Mouse (Mus musculus): ENCODE measurements around the gene Capza1. TPM values are rescaled to one million over a fixed set of nuclear protein-coding genes. Genes with fewer than 3 reads are reported as not detected.
A peak's percentile ranks its signal among the peaks of the same experiment; 100 is the strongest.

Gene Capza1
- polyA plus RNA-seq, 1 experiment, result 53.7 TPM

DNA sequence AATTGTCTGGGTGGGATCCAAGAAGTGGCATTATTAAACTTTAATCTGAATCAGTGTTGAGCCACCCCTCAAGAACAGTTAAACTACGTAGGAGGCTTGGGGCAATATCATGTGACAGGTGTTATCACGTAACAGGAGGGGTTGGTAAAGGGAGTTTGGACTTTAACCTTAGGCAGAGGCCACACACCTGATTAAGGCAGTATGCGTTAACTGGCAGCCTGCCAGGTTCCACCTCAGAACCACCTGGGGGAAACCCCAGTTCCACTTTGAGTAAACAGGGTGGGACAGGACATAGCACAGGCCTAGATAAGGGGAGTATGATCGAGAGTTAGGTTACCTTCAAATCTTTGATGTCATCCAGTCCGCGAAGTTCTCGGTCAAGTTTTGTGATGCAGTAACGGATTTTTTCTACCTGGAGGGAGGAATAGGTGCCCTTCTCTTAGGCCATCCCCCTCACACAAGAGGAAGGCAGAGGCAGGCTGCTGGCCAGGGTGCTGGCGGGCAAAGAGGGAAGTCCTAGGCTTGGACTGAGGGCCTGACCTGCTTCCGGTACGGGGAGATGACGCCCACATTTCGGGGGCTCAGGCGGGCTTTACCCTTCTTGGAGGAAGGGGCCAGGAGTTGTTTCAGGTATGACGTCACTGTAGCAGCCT lies 67.7 kb downstream of the Capza1 start:
- TF ChIP-seq POLR2A (IDR thresholded peaks at IDR 0.05; ENCODE audit: borderline replicate concordance, insufficient read depth, low read length) (no peak), CTCF (IDR thresholded peaks at IDR 0.05; ENCODE audit: borderline replicate concordance, insufficient read depth, low read depth, low read length) (no peak)
- DNase-seq, result no peak
- no peak overlapping the region for H3K4me3 ChIP-seq (replicated peaks; ENCODE audit: insufficient read depth, low read depth, low read length)
- H3K27me3 ChIP-seq (ENCODE audit: control insufficient read depth, insufficient read depth, low read length), result no peaks in the 10 kb centered on the region
- no peak overlapping the region for H3K27ac ChIP-seq (ENCODE audit: insufficient read depth, low read length)
- no peaks in the 10 kb centered on the region for H3K4me1 ChIP-seq (ENCODE audit: control insufficient read depth, insufficient read depth, low read length)
- 87% methylated on average over 15 of the region's 15 CpGs for WGBS

DNA sequence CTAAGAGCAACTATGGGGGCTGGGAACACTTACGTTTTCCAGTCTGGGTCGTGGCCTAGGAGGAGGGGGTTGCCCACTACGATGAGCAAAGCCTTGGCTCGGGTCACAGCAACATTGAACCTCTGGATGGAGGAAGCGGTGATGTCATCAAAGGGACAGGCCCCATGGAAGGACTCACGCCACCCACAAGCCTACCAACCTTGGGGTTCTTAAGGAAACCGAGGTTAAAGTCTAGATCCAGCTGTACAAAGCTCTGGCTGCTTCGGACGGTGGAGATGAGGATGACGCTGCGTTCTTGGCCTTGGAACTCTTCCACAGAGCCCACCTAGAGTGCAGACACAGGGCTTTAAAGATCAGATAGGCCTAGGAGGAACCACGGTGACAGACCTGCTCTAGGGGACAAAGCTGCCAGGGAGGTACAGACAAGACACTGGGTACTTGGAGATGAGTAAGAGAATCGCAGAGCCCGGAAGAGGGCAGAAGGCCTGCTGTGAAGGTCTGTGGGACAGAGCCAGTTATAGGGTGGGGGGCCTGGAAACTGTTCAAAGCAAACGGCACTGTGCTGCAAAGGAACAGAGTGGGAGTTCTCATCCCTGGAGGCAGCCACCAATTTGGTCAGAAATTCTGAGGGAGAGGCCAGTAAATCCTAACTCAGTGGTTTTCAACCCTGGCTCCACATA lies 68.5 kb downstream of the Capza1 start:
- no peak overlapping the region for H3K27ac ChIP-seq (ENCODE audit: insufficient read depth, low read length)
- no peak for DNase-seq
- H3K4me1 ChIP-seq (ENCODE audit: control insufficient read depth, insufficient read depth, low read length), result no peaks in the 10 kb centered on the region
- no peak for TF ChIP-seq POLR2A (IDR thresholded peaks at IDR 0.05; ENCODE audit: borderline replicate concordance, insufficient read depth, low read length)
- no peak for TF ChIP-seq CTCF (IDR thresholded peaks at IDR 0.05; ENCODE audit: borderline replicate concordance, insufficient read depth, low read depth, low read length)
- WGBS, result 44% methylated on average over 15 of the region's 15 CpGs
- H3K4me3 ChIP-seq (replicated peaks; ENCODE audit: insufficient read depth, low read depth, low read length), result no peak overlapping the region
- H3K27me3 ChIP-seq (ENCODE audit: control insufficient read depth, insufficient read depth, low read length), result no peaks in the 10 kb centered on the region

DNA sequence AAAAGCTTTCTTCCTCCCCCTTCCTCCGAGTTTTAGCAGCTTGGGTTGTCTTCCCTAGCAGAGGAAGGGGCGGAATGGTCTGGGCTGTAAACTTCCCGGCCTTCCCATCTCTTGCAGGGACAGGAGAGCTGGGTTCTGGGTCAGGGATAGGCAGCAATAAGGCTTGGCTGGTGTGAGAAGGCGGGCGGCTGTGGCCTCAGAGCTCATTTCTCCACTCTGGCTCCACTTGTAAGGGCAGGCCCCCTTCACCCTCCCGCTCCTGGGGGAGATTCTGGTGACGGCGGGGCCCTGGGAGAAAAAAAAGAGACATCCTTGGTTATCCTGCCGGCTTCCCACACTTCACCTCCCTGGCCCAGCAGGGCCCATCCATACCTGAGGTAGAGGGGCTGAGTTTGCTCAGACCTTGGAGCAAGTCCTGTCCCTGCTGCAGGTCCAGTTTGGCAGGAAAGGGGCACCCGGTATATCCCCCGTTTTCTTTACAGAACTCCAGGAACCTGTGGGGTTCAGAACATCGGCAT lies 69.3 kb downstream of the Capza1 start:
- no peaks in the 10 kb centered on the region for H3K4me1 ChIP-seq (ENCODE audit: control insufficient read depth, insufficient read depth, low read length)
- 77% methylated on average over 12 of the region's 12 CpGs for WGBS
- DNase-seq, result no peak
- TF ChIP-seq POLR2A (IDR thresholded peaks at IDR 0.05; ENCODE audit: borderline replicate concordance, insufficient read depth, low read length) (no peak), CTCF (IDR thresholded peaks at IDR 0.05; ENCODE audit: borderline replicate concordance, insufficient read depth, low read depth, low read length) (no peak)
- no peaks in the 10 kb centered on the region for H3K27me3 ChIP-seq (ENCODE audit: control insufficient read depth, insufficient read depth, low read length)
- H3K27ac ChIP-seq (ENCODE audit: insufficient read depth, low read length), result no peak overlapping the region
- no peak overlapping the region for H3K4me3 ChIP-seq (replicated peaks; ENCODE audit: insufficient read depth, low read depth, low read length)

DNA sequence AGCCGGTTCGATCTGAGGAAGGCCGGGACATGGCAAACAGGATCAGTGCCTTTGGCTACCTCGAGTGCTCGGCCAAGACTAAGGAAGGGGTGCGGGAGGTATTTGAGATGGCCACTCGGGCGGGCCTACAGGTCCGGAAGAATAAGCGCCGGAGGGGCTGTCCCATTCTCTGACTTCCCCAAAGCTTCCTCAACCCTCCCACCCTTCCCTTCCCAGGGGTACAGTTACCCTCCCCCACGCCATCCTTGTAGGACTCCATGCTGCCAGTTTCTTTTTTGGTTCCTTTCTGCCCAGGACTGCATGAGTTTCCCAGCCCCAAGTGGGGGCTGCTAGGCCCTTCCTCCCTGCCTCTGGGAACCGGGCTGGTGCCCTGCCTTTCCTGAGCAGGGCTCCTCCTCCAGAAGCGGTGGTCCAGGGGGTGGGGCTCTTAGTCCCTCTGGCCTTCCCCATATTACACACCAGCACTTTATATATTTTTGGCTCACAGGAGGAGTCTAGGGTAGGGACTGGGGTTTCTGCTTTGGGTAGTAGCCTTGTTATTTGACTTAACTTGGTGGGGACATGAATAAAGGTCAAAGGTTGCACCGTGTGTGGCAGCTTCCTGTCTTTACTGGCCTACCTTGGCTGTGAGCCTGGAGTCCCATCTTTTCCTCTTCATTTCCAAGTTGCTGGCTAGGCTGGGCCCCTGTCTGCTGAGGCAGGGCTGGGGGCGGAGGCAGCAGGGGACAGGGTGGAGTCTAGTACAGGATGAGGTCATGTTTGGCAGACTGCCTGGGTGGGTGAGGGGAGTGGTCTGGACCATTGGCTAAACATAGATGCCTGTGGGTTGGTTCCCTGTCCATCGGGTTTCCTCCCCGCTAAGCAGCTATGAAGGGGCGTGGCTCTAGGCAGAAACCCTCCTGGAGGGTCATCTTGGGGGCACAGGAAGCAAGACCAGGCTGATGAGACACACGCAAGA lies 70.2 kb downstream of the Capza1 start:
- TF ChIP-seq POLR2A (IDR thresholded peaks at IDR 0.05; ENCODE audit: borderline replicate concordance, insufficient read depth, low read length) (no peak), CTCF (IDR thresholded peaks at IDR 0.05; ENCODE audit: borderline replicate concordance, insufficient read depth, low read depth, low read length) (no peak)
- H3K27ac ChIP-seq (ENCODE audit: insufficient read depth, low read length), result no peak overlapping the region
- no peak overlapping the region for H3K4me3 ChIP-seq (replicated peaks; ENCODE audit: insufficient read depth, low read depth, low read length)
- DNase-seq, result peak in 1 of 2 experiments; percentile 28
- no peaks in the 10 kb centered on the region for H3K27me3 ChIP-seq (ENCODE audit: control insufficient read depth, insufficient read depth, low read length)
- WGBS, result 72% methylated on average over 20 of the region's 20 CpGs
- peaks cover 2% of the 10 kb centered on the region; the same call in 1 of the 2 replicates for H3K4me1 ChIP-seq (ENCODE audit: control insufficient read depth, insufficient read depth, low read length)

DNA sequence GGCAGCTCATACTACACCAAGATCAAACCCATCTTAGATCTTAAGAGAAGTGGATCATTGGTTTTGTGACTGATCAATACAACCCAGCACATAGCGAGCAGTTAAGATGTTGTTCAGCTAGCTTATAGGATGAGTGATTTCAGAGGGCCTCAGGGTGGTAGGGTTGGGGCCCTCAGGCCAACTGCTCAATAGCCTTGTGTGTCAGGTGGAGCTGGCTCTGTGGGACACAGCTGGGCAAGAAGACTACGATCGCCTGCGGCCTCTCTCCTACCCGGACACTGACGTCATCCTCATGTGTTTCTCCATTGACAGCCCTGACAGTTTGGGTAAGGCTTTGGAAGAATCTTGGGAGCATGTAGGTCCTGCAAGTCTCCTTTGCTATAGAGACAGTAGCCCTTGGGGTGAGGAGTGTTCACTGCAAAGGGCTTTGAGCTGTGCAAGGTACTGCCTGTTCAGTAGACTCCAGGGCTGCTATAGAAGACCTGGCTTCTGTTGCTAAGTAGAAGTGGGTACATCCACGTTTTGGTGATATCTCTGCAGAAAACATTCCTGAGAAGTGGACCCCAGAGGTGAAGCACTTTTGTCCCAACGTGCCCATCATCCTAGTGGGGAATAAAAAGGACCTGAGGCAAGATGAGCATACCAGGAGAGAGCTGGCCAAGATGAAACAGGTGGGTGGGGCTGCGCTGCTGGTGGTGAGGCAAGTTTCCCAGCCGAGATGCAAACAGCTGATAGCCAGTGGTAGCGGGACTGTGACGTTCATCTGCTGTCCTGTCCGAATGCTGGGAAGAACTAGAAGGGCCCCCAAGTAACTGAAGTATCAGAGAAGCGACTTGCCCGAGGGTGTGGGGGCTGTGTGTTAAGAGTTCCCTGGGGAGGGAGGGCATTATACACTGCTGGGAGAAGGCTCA lies 71.7 kb downstream of the Capza1 start:
- peaks cover 3% of the 10 kb centered on the region; the same call in 1 of the 2 replicates for H3K4me1 ChIP-seq (ENCODE audit: control insufficient read depth, insufficient read depth, low read length)
- no peak for TF ChIP-seq CTCF (IDR thresholded peaks at IDR 0.05; ENCODE audit: borderline replicate concordance, insufficient read depth, low read depth, low read length)
- no peak for TF ChIP-seq POLR2A (IDR thresholded peaks at IDR 0.05; ENCODE audit: borderline replicate concordance, insufficient read depth, low read length)
- no peak overlapping the region for H3K4me3 ChIP-seq (replicated peaks; ENCODE audit: insufficient read depth, low read depth, low read length)
- peaks cover 2% of the 10 kb centered on the region; the same call in 1 of the 2 replicates for H3K27me3 ChIP-seq (ENCODE audit: control insufficient read depth, insufficient read depth, low read length)
- WGBS, result 69% methylated on average over 15 of the region's 15 CpGs
- DNase-seq, result no peak
- no peak overlapping the region for H3K27ac ChIP-seq (ENCODE audit: insufficient read depth, low read length)

DNA sequence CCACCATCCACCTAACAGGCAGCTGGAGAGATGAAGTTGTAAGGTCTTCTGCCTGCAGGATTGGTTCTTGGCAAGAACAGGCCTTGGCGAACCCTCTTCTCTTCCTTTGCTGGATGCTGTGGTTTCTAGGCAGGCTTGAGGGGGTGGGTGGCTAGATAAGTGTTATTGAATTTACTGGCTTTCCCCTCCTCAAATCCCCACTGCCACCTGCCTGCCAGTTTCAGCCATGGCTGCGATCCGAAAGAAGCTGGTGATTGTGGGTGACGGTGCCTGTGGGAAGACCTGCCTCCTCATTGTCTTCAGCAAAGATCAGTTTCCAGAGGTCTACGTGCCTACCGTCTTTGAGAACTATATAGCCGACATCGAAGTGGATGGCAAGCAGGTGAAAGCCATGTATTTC lies 72.6 kb downstream of the Capza1 start:
- TF ChIP-seq POLR2A (IDR thresholded peaks at IDR 0.05; ENCODE audit: borderline replicate concordance, insufficient read depth, low read length) (no peak), CTCF (IDR thresholded peaks at IDR 0.05; ENCODE audit: borderline replicate concordance, insufficient read depth, low read depth, low read length) (no peak)
- no peak overlapping the region for H3K27ac ChIP-seq (ENCODE audit: insufficient read depth, low read length)
- H3K4me1 ChIP-seq (ENCODE audit: control insufficient read depth, insufficient read depth, low read length), result peaks cover 3% of the 10 kb centered on the region; the same call in 1 of the 2 replicates
- H3K4me3 ChIP-seq (replicated peaks; ENCODE audit: insufficient read depth, low read depth, low read length), result no peak overlapping the region
- WGBS, result 85% methylated on average over 8 of the region's 8 CpGs
- H3K27me3 ChIP-seq (ENCODE audit: control insufficient read depth, insufficient read depth, low read length), result peaks cover 2% of the 10 kb centered on the region; the same call in 1 of the 2 replicates
- no peak for DNase-seq
